Mouse (Mus musculus) lung, embryonic 15.5 days (tissue): ENCODE measurements around the gene Sult1a1. TPM values are rescaled to one million over a fixed set of nuclear protein-coding genes. Genes with fewer than 3 reads are reported as not detected.
"Not testable (repeated sequence)": the region's sequence is repeated elsewhere in the genome, so short reads cannot be mapped to it uniquely, and the experiment has no call there.

Experiments
- ATAC-seq: fragments of 200-750 bp; cut with Nextera tagmentation; 2 replicates; pipeline ENCODE4 v1.8.0; 2017; ENCODE audit warnings: moderate number of reproducible peaks, borderline replicate concordance; ENCODE audit not compliant: low FRiP score, low TSS enrichment; ENCODE audit errors: extremely low read depth
- H3K27ac ChIP-seq: fragments of 300-500 bp; sonication (generic); 2 replicates; pipeline ENCODE4 v1.5.1; 2015; ENCODE audit warnings: moderate library complexity, mild to moderate bottlenecking, inconsistent platforms
- H3K27me3 ChIP-seq: fragments of 300-500 bp; sonication (generic); 2 replicates; pipeline ENCODE4 v1.6.1; 2015; ENCODE audit warnings: inconsistent platforms
- H3K36me3 ChIP-seq: fragments of 300-500 bp; sonication (generic); 2 replicates; pipeline ENCODE4 v1.6.1; 2015; ENCODE audit warnings: inconsistent platforms
- H3K4me1 ChIP-seq: fragments of 300-500 bp; sonication (generic); 2 replicates; pipeline ENCODE4 v1.6.1; 2015; ENCODE audit warnings: inconsistent platforms
- H3K4me2 ChIP-seq: fragments of 300-500 bp; sonication (generic); 2 replicates; pipeline ENCODE4 v1.6.1; 2015; ENCODE audit warnings: inconsistent platforms, mild to moderate bottlenecking, moderate library complexity
- H3K4me3 ChIP-seq: fragments of 300-500 bp; sonication (generic); 2 replicates; pipeline ENCODE4 v1.5.1; 2015; ENCODE audit warnings: mild to moderate bottlenecking, inconsistent platforms
- H3K9ac ChIP-seq: fragments of 300-500 bp; sonication (generic); 2 replicates; pipeline ENCODE4 v1.6.1; 2015; ENCODE audit warnings: inconsistent platforms
- H3K9me3 ChIP-seq: fragments of 300-500 bp; sonication (generic); 2 replicates; pipeline ENCODE4 v1.6.1; 2016; ENCODE audit warnings: inconsistent platforms
- WGBS: fragments of 180-500 bp; shearing (Covaris S2); methylation state at CpG from one replicate; pipeline ENCODE4 v1.1.7; 2015; 5-methylcytosine and 5-hydroxymethylcytosine counted together
- polyA plus RNA-seq: library from polyadenylated mRNA; unstranded; fragments of >200 nt; fragmentation: Nextera tagmentation; extraction: Ambion mirVana; gene quantifications from 2 replicates; pipeline ENCODE4 v1.2.1, GENCODE M21; 2015

The Sult1a1 gene
- polyA plus RNA-seq, 1 experiment from 2014 or later: 6.8 TPM

- no peaks in the 10 kb centered on the region for H3K9me3 ChIP-seq
- H3K4me2 ChIP-seq: no peak overlapping the region
- no peak for ATAC-seq
- H3K27me3 ChIP-seq: no peaks in the 10 kb centered on the region
- H3K27ac ChIP-seq: no peak overlapping the region
- no peak overlapping the region for H3K4me3 ChIP-seq
- no peak overlapping the region for H3K9ac ChIP-seq
- no peaks in the 10 kb centered on the region for H3K36me3 ChIP-seq
- H3K4me1 ChIP-seq: 0 out of 2 replicates have a peak, but pooled peaks cover 3% of the 10 kb centered on the region
- WGBS: 82% methylated on average over 3 of the region's 3 CpGs
Measured at GRCm38 (mm10) chr7:126655695-126656094, 20.5 kb downstream of the Sult1a1 start.

- WGBS: 71% methylated on average over 2 of the region's 2 CpGs
- Histone ChIP-seq H3K4me3 (no peak overlapping the region), H3K4me1 (peaks cover 13% of the 10 kb centered on the region; the same call in 1 of the 2 replicates), H3K36me3 (no peaks in the 10 kb centered on the region), H3K27ac (no peak overlapping the region), H3K4me2 (no peak overlapping the region), H3K9me3 (no peaks in the 10 kb centered on the region), H3K27me3 (no peaks in the 10 kb centered on the region), H3K9ac (no peak overlapping the region)
- ATAC-seq: no peak
Measured at GRCm38 (mm10) chr7:126653991-126654390, 22.2 kb downstream of the Sult1a1 start.

DNA sequence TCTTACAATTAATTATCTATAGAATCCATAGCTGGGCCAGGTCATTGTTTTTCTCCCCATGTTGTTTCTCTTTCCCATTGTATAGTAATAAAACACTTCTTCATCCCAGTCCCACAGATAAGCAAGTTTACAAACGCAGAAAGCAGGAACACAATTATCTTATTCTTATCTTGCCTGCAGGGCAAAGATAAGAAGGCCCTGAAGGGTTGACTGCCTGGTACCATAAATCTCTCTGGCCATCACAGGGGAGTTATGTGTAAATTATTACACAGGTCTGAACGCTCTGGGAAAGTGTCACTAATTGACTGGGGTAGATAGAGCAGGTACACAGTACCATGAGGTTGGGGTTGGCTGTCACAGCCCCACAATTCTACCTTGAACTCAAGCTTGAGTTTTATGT is 25.4 kb downstream of the Sult1a1 start:
- Histone ChIP-seq H3K36me3 (no peaks in the 10 kb centered on the region), H3K4me3 (no peak overlapping the region), H3K9me3 (no peaks in the 10 kb centered on the region), H3K9ac (no peak overlapping the region), H3K4me2 (no peak overlapping the region), H3K27me3 (no peaks in the 10 kb centered on the region), H3K27ac (no peak overlapping the region), H3K4me1 (peaks cover 17% of the 10 kb centered on the region; the same call in 1 of the 2 replicates)
- WGBS: 35% methylated on average over 2 of the region's 2 CpGs
- ATAC-seq: no peak

DNA sequence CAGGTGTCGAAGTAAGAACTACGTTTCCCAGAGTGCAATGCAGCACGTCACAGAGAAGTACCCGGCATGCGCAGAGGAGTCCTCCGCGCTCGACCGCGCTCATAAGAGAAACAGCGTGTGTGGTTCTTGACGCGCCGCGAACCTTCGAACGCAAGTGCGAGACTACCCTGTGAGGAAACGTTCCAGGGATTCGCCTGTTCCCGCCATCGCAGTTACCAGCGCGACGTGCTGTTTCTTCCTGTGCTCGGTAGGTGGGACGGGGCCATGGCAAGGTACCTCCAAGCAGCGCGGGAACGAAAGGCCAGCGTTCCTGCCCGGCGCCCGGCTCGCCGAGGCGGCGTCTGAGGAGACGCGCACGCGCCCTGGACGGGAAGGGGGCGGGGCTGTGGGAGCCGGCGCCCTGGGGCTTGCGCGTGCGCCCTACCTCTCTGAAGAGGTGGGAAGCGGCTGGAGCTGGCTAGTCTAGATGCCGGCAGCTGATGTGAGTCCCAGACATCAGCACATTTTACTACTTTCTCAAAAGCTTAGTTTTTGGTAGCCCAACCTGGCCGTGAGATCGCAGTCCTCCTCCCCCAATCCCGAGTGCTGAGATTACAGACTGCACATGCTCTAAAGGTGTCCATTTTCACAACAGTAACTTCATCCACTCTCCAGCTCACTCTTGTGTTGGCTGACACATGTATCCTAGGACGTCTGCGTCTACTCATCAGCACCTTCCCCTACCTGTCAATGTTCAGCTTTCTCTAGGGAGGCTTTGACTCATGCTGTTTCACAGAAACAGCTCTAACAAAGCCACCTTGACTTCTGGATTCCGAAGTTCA is 26.8 kb downstream of the Sult1a1 start, which contains the start of gene Sgf29:
Gene Sgf29, plus strand, starts transcription at position 79 of the 821 bp plus-strand sequence.
- peak within 1 kb of the TSS; percentile 61 for H3K4me2 ChIP-seq
- peak within 1 kb of the TSS; percentile 93 for H3K27ac ChIP-seq
- H3K27me3 ChIP-seq: no peaks in the 10 kb centered on the region
- H3K36me3 ChIP-seq: no peaks in the 10 kb centered on the region
- H3K9me3 ChIP-seq: no peaks in the 10 kb centered on the region
- peak within 1 kb of the TSS; percentile 59 for H3K9ac ChIP-seq
- H3K4me3 ChIP-seq: peak within 1 kb of the TSS; percentile 61
- peaks cover 17% of the 10 kb centered on the region; the same call in 1 of the 2 replicates for H3K4me1 ChIP-seq
- 1% methylated on average over 57 of the region's 57 CpGs for WGBS
- peak; percentile 97 for ATAC-seq

GRCm38 (mm10) chr7:126648486-126648885 is 27.7 kb downstream of the Sult1a1 start:
- H3K4me2 ChIP-seq: peak overlapping the region; percentile 61
- WGBS: 77% methylated on average over 4 of the region's 4 CpGs
- peak overlapping the region; percentile 61 for H3K4me3 ChIP-seq
- H3K4me1 ChIP-seq: peaks cover 17% of the 10 kb centered on the region; the same call in 1 of the 2 replicates
- H3K27ac ChIP-seq: no peak overlapping the region
- H3K9ac ChIP-seq: no peak overlapping the region
- no peaks in the 10 kb centered on the region for H3K36me3 ChIP-seq
- no peaks in the 10 kb centered on the region for H3K9me3 ChIP-seq
- no peak for ATAC-seq
- H3K27me3 ChIP-seq: no peaks in the 10 kb centered on the region

DNA sequence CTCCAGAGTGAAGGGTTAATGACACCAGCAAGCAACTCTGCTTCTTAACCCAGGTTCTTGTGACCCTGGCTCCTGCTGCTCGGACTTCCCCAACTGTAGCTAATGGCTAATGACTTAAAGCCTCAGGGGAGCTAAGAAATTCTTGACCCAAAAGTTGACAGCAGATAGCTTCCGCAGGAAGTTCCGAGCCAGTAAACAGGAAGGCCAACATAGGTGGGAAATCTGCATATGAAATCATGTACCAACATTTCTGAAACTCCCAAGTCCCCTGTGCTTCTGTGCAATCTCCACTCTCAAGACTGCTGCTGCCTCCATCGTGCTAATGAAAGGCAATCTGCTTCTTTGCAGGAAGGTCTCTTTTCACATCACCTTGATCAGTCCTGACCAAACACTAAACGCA is 30.5 kb downstream of the Sult1a1 start:
- H3K9ac ChIP-seq: no peak overlapping the region
- 57% methylated on average over 5 of the region's 5 CpGs for WGBS

DNA sequence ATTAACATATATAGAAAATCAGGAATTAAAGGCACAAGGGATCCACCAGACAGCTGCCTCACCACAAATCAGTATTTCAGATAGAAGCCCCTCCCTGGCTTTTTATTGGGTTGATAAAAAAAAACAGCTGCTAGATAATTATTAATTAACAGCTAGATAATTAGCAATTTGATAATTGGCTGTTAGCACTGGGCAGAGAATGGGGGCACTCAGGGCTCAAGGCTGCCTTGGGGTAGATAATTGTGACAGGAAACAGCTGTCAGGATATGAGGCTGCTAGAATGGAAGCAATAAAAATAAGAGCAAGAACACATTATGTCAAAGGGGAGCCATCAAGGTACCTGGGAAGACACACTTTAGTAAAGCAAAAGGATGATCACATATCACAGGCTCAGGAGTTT is 31.3 kb downstream of the Sult1a1 start:
- no peaks in the 10 kb centered on the region for H3K36me3 ChIP-seq
- H3K4me2 ChIP-seq: no peak overlapping the region
- H3K9me3 ChIP-seq: no peaks in the 10 kb centered on the region
- no peak overlapping the region for H3K4me3 ChIP-seq
- H3K27ac ChIP-seq: no peak overlapping the region
- H3K4me1 ChIP-seq: peaks cover 6% of the 10 kb centered on the region; the same call in 1 of the 2 replicates
- no peak overlapping the region for H3K9ac ChIP-seq
- ATAC-seq: no peak
- H3K27me3 ChIP-seq: no peaks in the 10 kb centered on the region

More for the DNA sequence above, 30.5 kb downstream of the Sult1a1 start:
- H3K9me3 ChIP-seq: no peaks in the 10 kb centered on the region
- no peak for ATAC-seq
- H3K4me2 ChIP-seq: no peak overlapping the region
- H3K4me1 ChIP-seq: peaks cover 14% of the 10 kb centered on the region; the same call in 1 of the 2 replicates
- H3K4me3 ChIP-seq: no peak overlapping the region
- H3K36me3 ChIP-seq: no peaks in the 10 kb centered on the region
- no peak overlapping the region for H3K27ac ChIP-seq
- H3K27me3 ChIP-seq: no peaks in the 10 kb centered on the region

DNA sequence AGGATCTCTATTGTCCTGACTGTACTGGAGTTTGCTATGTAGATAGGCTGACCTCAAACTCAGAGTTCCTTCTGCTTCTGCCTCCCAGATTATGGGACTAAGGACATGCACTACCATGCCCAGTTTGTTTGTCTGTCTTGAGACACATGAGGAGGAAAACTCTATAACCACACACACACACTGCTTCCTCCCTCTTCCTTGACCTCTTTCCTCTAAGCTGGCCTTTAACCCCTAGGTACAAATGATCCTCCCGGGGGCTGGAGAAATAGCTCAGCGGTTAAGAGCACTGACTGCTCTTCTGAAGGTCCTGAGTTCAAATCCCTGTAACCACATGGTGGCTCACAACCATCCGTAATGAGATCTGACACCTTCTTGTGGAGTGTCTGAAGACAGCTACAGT is 31.9 kb downstream of the Sult1a1 start:
- Histone ChIP-seq H3K27me3 (no peaks in the 10 kb centered on the region), H3K4me2 (no peak overlapping the region), H3K4me1 (peaks cover 4% of the 10 kb centered on the region; the same call in 1 of the 2 replicates), H3K9ac (no peak overlapping the region), H3K9me3 (no peaks in the 10 kb centered on the region), H3K36me3 (no peaks in the 10 kb centered on the region), H3K4me3 (no peak overlapping the region), H3K27ac (no peak overlapping the region)
- WGBS: 60% methylated on average over 3 of the region's 3 CpGs
- ATAC-seq: no peak

DNA sequence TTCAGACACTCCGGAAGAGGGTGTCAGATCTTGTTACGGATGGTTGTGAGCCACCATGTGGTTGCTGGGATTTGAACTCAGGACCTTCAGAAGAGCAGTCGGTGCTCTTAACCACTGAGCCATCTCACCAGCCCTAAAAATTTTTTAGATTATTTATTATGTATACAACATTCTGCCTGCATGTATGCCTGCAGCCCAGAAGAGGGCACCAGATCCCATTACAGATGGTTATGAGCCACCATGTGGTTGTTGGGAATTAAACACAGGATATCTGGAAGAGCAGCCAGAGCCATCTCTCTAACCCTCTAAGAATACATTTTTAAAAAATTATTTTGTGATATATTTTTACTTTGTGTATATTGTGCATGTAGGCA is 33.0 kb downstream of the Sult1a1 start:
- H3K4me3 ChIP-seq, ATAC-seq: not testable (repeated sequence)
- 55% methylated on average over 3 of the region's 3 CpGs for WGBS

GRCm38 (mm10) chr7:126642545-126643243 is 33.5 kb downstream of the Sult1a1 start:
- Histone ChIP-seq H3K9me3 (no peaks in the 10 kb centered on the region), H3K27me3 (no peaks in the 10 kb centered on the region), H3K4me2 (no peak overlapping the region), H3K4me1 (no peaks in the 10 kb centered on the region), H3K4me3 (no peak overlapping the region), H3K36me3 (no peaks in the 10 kb centered on the region), H3K9ac (no peak overlapping the region), H3K27ac (no peak overlapping the region)
- ATAC-seq: no peak
- 65% methylated on average over 5 of the region's 5 CpGs for WGBS

More for the DNA sequence above, 33.0 kb downstream of the Sult1a1 start:
- not testable (repeated sequence) for H3K27me3 ChIP-seq, H3K9ac ChIP-seq, H3K27ac ChIP-seq, H3K9me3 ChIP-seq, H3K4me2 ChIP-seq, H3K36me3 ChIP-seq, H3K4me1 ChIP-seq

DNA sequence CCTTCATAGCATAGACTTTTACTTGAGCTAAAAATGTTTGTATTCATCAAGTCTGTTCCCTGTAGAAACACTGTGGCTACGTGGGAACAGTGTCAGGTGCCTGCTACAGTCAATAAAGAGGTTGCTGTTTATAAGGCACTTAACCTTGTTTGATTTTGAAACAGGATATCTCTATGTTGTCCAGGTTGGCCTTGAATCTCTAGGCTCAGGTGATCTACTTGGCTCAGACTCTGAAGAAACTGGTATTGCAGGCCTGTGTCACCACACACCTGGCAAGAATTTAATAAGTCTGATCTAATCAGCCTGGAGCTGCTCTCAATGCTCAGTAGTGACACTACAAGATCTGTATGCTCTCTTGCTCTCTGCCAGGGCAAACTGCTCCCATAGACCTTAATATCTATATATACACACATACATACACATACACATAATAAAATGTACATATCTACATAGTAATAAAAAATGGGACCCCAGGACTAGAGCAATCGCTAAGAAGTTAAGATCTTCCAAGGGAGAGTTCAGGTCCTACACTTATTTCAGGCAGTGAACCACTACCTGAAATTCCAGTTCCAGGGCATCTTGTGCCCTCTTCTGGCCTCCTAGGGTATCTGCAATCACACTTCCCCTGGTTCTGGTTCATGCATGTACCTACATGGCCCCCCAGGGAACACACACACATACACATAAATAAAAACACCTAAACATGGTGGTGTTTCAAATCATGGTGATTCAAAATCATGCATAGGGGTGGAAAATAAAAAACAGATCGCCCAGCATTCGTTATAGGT is 39.3 kb downstream of the Sult1a1 start:
- Histone ChIP-seq H3K36me3 (no peaks in the 10 kb centered on the region), H3K4me2 (no peak overlapping the region), H3K9me3 (no peaks in the 10 kb centered on the region), H3K4me3 (no peak overlapping the region), H3K27ac (peak overlapping the region; percentile 41), H3K27me3 (no peaks in the 10 kb centered on the region), H3K4me1 (no peaks in the 10 kb centered on the region), H3K9ac (no peak overlapping the region)
- 12% methylated on average over 4 of the region's 4 CpGs for WGBS
- 0 out of 2 replicates have a peak, but pooled peaks have one; percentile 19 for ATAC-seq
